In genomic region chr13:6641497-6641896, GRCm38 (mm10) we compare ENCODE assay signal across 27 mouse cellular contexts. TPM values are rescaled to one million over a fixed set of nuclear protein-coding genes. Genes with fewer than 3 reads are reported as not detected.
DNase-seq lines count a peak whose midpoint lies in the region; ATAC-seq and TF ChIP-seq lines count a peak whose summit lies in the region.
"Had no signal": no experiment of that assay in that cellular context is flagged by ENCODE, and none has a peak within 500 bp of the region (broad histone marks: within the 10 kb centered on the region; RNA-seq: fewer than 3 reads in every experiment).

No protein-coding gene starts in this region.

- no peak overlapping the region for H3K4me3 ChIP-seq in midbrain, embryonic 11.5 days (ENCODE audit: low read depth, low read length)
- no peak overlapping the region for H3K4me3 ChIP-seq in midbrain, embryonic 13.5 days (replicated peaks)
- no peak overlapping the region for H3K4me3 ChIP-seq in intestine, embryonic 14.5 days (ENCODE audit: low read depth, low read length)
- no peak overlapping the region for H3K4me3 ChIP-seq in intestine, embryonic 16.5 days (ENCODE audit: low read length)
- no peak overlapping the region for H3K4me3 ChIP-seq in small intestine, adult 2 months (ENCODE audit: low read depth, low read length)
- H3K4me3 ChIP-seq in left cerebral cortex, adult 2 months: no peak overlapping the region
- H3K4me3 ChIP-seq in hindbrain, embryonic 14.5 days (replicated peaks; ENCODE audit: low read length): no peak overlapping the region
- H3K4me3 ChIP-seq: embryonic facial prominence, embryonic 13.5 days; embryonic facial prominence, embryonic 15.5 days; erythroblast, embryonic 14.5 days; forebrain, embryonic 10.5 days; forebrain, embryonic 12.5 days had no signal

- no peak overlapping the region for H3K9ac ChIP-seq in midbrain, embryonic 11.5 days (ENCODE audit: low read length)
- H3K9ac ChIP-seq in midbrain, embryonic 13.5 days (replicated peaks): no peak overlapping the region
- H3K9ac ChIP-seq in intestine, embryonic 14.5 days (ENCODE audit: low read length): no peak overlapping the region
- no peak overlapping the region for H3K9ac ChIP-seq in intestine, embryonic 16.5 days (ENCODE audit: low read depth, low read length)
- H3K9ac ChIP-seq in hindbrain, embryonic 14.5 days: no peak overlapping the region
- H3K9ac ChIP-seq: embryonic facial prominence, embryonic 13.5 days; embryonic facial prominence, embryonic 15.5 days; forebrain, embryonic 12.5 days had no signal

- no peaks in the 10 kb centered on the region for H3K36me3 ChIP-seq in midbrain, embryonic 11.5 days (ENCODE audit: control insufficient read depth, insufficient read depth, low read length)
- no peaks in the 10 kb centered on the region for H3K36me3 ChIP-seq in midbrain, embryonic 13.5 days
- no peaks in the 10 kb centered on the region for H3K36me3 ChIP-seq in intestine, embryonic 14.5 days (ENCODE audit: control insufficient read depth, insufficient read depth, low read length)
- H3K36me3 ChIP-seq in intestine, embryonic 16.5 days (ENCODE audit: control insufficient read depth, insufficient read depth, low read length): no peaks in the 10 kb centered on the region
- peaks cover 5% of the 10 kb centered on the region for H3K36me3 ChIP-seq in small intestine, adult 2 months (ENCODE audit: control insufficient read depth, insufficient read depth, low read length)
- H3K36me3 ChIP-seq in hindbrain, embryonic 14.5 days (replicated peaks; ENCODE audit: control insufficient read depth, insufficient read depth): no peaks in the 10 kb centered on the region
- H3K36me3 ChIP-seq: embryonic facial prominence, embryonic 13.5 days; embryonic facial prominence, embryonic 15.5 days; forebrain, embryonic 10.5 days; forebrain, embryonic 12.5 days had no signal

- no peak overlapping the region for H3K27ac ChIP-seq in midbrain, embryonic 11.5 days (ENCODE audit: low read depth, low read length)
- no peak overlapping the region for H3K27ac ChIP-seq in midbrain, embryonic 13.5 days
- no peak overlapping the region for H3K27ac ChIP-seq in intestine, embryonic 14.5 days (ENCODE audit: low read depth)
- H3K27ac ChIP-seq in intestine, embryonic 16.5 days (ENCODE audit: low read length): no peak overlapping the region; the same call in 1 of the 2 replicates
- peak overlapping the region; percentile 92 for H3K27ac ChIP-seq in small intestine, adult 2 months (ENCODE audit: insufficient read depth, low read depth, low read length)
- H3K27ac ChIP-seq in left cerebral cortex, adult 2 months: no peak overlapping the region
- no peak overlapping the region for H3K27ac ChIP-seq in hindbrain, embryonic 14.5 days
- H3K27ac ChIP-seq: embryonic facial prominence, embryonic 13.5 days; embryonic facial prominence, embryonic 15.5 days; forebrain, embryonic 10.5 days; forebrain, embryonic 12.5 days had no signal

- intact Hi-C loops in left cerebral cortex, adult 2 months (cut with DNase I): no loop called here

- peak; percentile 57 for DNase-seq in midbrain, embryonic 11.5 days (ENCODE audit: low spot score, missing footprints)
- peak; percentile 18 for DNase-seq in intestine, embryonic 14.5 days (ENCODE audit: low spot score)
- DNase-seq in left cerebral cortex, adult 2 months (ENCODE audit: extremely low spot score in 1 of 2, low spot score in 2 of 2): no peak
- no peak for DNase-seq in hindbrain, embryonic 14.5 days (ENCODE audit: low spot score)
- DNase-seq in T-cell, adult 2 months (ENCODE audit: low spot score): no peak
- DNase-seq: adrenal gland, adult 2 months; adrenal gland, postnatal 10 days; adrenal gland, postnatal 25 days; cerebellum, adult 11 months; cerebellum, adult 18-20 months; cerebellum, adult 8-10 months; cerebellum, adult 9-11 months; cerebellum, postnatal 14 days; cerebellum, postnatal 36 days; embryo, embryonic 11 days had no signal

- no peak for TF ChIP-seq CTCF in small intestine, adult 2 months (IDR thresholded peaks at IDR 0.05; ENCODE audit: extremely low read depth, insufficient read length, insufficient replicate concordance, low read depth, low read length)
- no peak for TF ChIP-seq CTCF in left cerebral cortex, adult 2 months (IDR thresholded peaks at IDR 0.05)

- no peaks in the 10 kb centered on the region for H3K9me3 ChIP-seq in midbrain, embryonic 11.5 days (ENCODE audit: control insufficient read depth, low read length)
- H3K9me3 ChIP-seq in midbrain, embryonic 13.5 days: no peaks in the 10 kb centered on the region
- H3K9me3 ChIP-seq in intestine, embryonic 14.5 days (ENCODE audit: control insufficient read depth, low read length): no peaks in the 10 kb centered on the region
- no peaks in the 10 kb centered on the region for H3K9me3 ChIP-seq in intestine, embryonic 16.5 days (ENCODE audit: control insufficient read depth, low read length)
- H3K9me3 ChIP-seq in hindbrain, embryonic 14.5 days (ENCODE audit: control insufficient read depth, low read length): no peaks in the 10 kb centered on the region
- H3K9me3 ChIP-seq: embryonic facial prominence, embryonic 13.5 days; embryonic facial prominence, embryonic 15.5 days; forebrain, embryonic 10.5 days; forebrain, embryonic 12.5 days; G1E had no signal

- no peak for ATAC-seq in midbrain, embryonic 11.5 days (ENCODE audit: low FRiP score)
- no peak for ATAC-seq in midbrain, embryonic 13.5 days
- no peak for ATAC-seq in intestine, embryonic 14.5 days (replicated peaks; ENCODE audit: low FRiP score, low TSS enrichment, low read depth)
- peak; percentile 56 for ATAC-seq in intestine, embryonic 16.5 days
- ATAC-seq in hindbrain, embryonic 14.5 days (ENCODE audit: low FRiP score): no peak
- ATAC-seq: forebrain, embryonic 14.5 days; forebrain, embryonic 16.5 days; Patski had no signal

- WGBS in midbrain, embryonic 11.5 days: 81% methylated on average over 1 of the region's 1 CpGs
- WGBS in midbrain, embryonic 13.5 days: 93% methylated on average over 1 of the region's 1 CpGs
- WGBS in intestine, embryonic 14.5 days: 87% methylated on average over 1 of the region's 1 CpGs
- WGBS in intestine, embryonic 16.5 days: 61% methylated on average over 1 of the region's 1 CpGs
- WGBS in small intestine, adult 2 months: 21% methylated on average over 1 of the region's 1 CpGs
- WGBS in hindbrain, embryonic 14.5 days: 93% methylated on average over 1 of the region's 1 CpGs

- H3K4me2 ChIP-seq in midbrain, embryonic 11.5 days: no peak overlapping the region
- no peak overlapping the region for H3K4me2 ChIP-seq in midbrain, embryonic 13.5 days (replicated peaks)
- H3K4me2 ChIP-seq in intestine, embryonic 14.5 days (ENCODE audit: low read length): no peak overlapping the region
- no peak overlapping the region for H3K4me2 ChIP-seq in intestine, embryonic 16.5 days (ENCODE audit: low read depth, low read length)
- H3K4me2 ChIP-seq in hindbrain, embryonic 14.5 days (replicated peaks): no peak overlapping the region
- H3K4me2 ChIP-seq: embryonic facial prominence, embryonic 13.5 days; embryonic facial prominence, embryonic 15.5 days; forebrain, embryonic 12.5 days had no signal

- no peaks in the 10 kb centered on the region for H3K27me3 ChIP-seq in midbrain, embryonic 11.5 days (ENCODE audit: control insufficient read depth, insufficient read depth, low read length)
- H3K27me3 ChIP-seq in midbrain, embryonic 13.5 days: peaks cover 8% of the 10 kb centered on the region; the same call in 1 of the 2 replicates
- H3K27me3 ChIP-seq in intestine, embryonic 14.5 days (replicated peaks; ENCODE audit: control insufficient read depth, insufficient read depth, low read length): no peaks in the 10 kb centered on the region
- H3K27me3 ChIP-seq in intestine, embryonic 16.5 days (replicated peaks; ENCODE audit: control insufficient read depth, insufficient read depth, low read length): no peaks in the 10 kb centered on the region
- no peaks in the 10 kb centered on the region for H3K27me3 ChIP-seq in small intestine, adult 2 months (ENCODE audit: control insufficient read depth, insufficient read depth, low read length)
- no peaks in the 10 kb centered on the region for H3K27me3 ChIP-seq in hindbrain, embryonic 14.5 days (ENCODE audit: control insufficient read depth, insufficient read depth, low read length)
- H3K27me3 ChIP-seq: embryonic facial prominence, embryonic 13.5 days; embryonic facial prominence, embryonic 15.5 days; Patski had no signal

- H3K4me1 ChIP-seq in midbrain, embryonic 11.5 days (ENCODE audit: control insufficient read depth, insufficient read depth, low read length): no peaks in the 10 kb centered on the region
- peaks cover 3% of the 10 kb centered on the region for H3K4me1 ChIP-seq in midbrain, embryonic 13.5 days (replicated peaks)
- no peaks in the 10 kb centered on the region for H3K4me1 ChIP-seq in intestine, embryonic 14.5 days (replicated peaks; ENCODE audit: control insufficient read depth, insufficient read depth, low read length)
- H3K4me1 ChIP-seq in intestine, embryonic 16.5 days (ENCODE audit: control insufficient read depth, insufficient read depth, low read length): peaks cover 18% of the 10 kb centered on the region
- peaks cover 32% of the 10 kb centered on the region; the same call in 1 of the 2 replicates for H3K4me1 ChIP-seq in small intestine, adult 2 months (ENCODE audit: control insufficient read depth, insufficient read depth, insufficient read length, low read length)
- H3K4me1 ChIP-seq in hindbrain, embryonic 14.5 days (replicated peaks; ENCODE audit: control insufficient read depth, insufficient read depth, low read length): no peaks in the 10 kb centered on the region; the same call in 1 of the 2 replicates
- H3K4me1 ChIP-seq: forebrain, embryonic 10.5 days had no signal

- TF ChIP-seq POLR2A in small intestine, adult 2 months (IDR thresholded peaks at IDR 0.05; ENCODE audit: low read depth, low read length): no peak

RNA-seq across cellular contexts. Expression of gene Pfkp, which starts 7.1 kb away (rescaled TPM):
- 33.5 and 34.7 TPM in 2 replicates for polyA plus RNA-seq in midbrain, embryonic 11.5 days (2014; fragmentation: Nextera tagmentation; extraction: Ambion mirVana)
- polyA plus RNA-seq in midbrain, embryonic 13.5 days (2015; fragmentation: Nextera tagmentation; extraction: Ambion mirVana): 135 and 141 TPM in 2 replicates
- polyA plus RNA-seq in intestine, embryonic 14.5 days (2014; fragmentation: Nextera tagmentation; extraction: Ambion mirVana): 51.2 and 59.9 TPM in 2 replicates
- 121 and 130 TPM in 2 replicates for polyA plus RNA-seq in intestine, embryonic 16.5 days (2015; fragmentation: Nextera tagmentation; extraction: Ambion mirVana)
- 37.4 and 159 TPM in 2 replicates for polyA plus RNA-seq in small intestine, adult 2 months (2012; rRNA removed)
- total RNA-seq in left cerebral cortex, adult 2 months (2021): 100 to 1,000 TPM; 299 to 307 TPM
- polyA plus RNA-seq in hindbrain, embryonic 14.5 days (2014; fragmentation: Nextera tagmentation; extraction: Ambion mirVana): 348 and 378 TPM in 2 replicates

Comparison
In these comparisons a context has a peak if more than half of its experiments do, and no peak if none do; other contexts are left out.
1. DNase-seq: peak in midbrain, embryonic 11.5 days (single experiment) and intestine, embryonic 14.5 days (single experiment); none in left cerebral cortex, adult 2 months (0 of 2), hindbrain, embryonic 14.5 days (single experiment) and T-cell, adult 2 months (single experiment).